Mouse (Mus musculus): ENCODE results near the gene Slc39a8. TPM values are rescaled to one million over a fixed set of nuclear protein-coding genes. Genes with fewer than 3 reads are reported as not detected.

The Slc39a8 gene
- polyA plus RNA-seq, 1 experiment: 5.4 TPM

GRCm38 (mm10) chr3:135825754-135826683, 940 bp downstream of the Slc39a8 start:
- H3K4me3 ChIP-seq (ENCODE audit: insufficient read depth, low read length): peak overlapping the region; percentile 33
- no peak overlapping the region for H3K27ac ChIP-seq (ENCODE audit: insufficient read depth, low read length)
- TF ChIP-seq CTCF (IDR thresholded peaks at IDR 0.05; ENCODE audit: borderline replicate concordance, insufficient read depth, low read length) (no peak), POLR2A (IDR thresholded peaks at IDR 0.05; ENCODE audit: low read depth, low read length) (no peak)
- H3K4me1 ChIP-seq (ENCODE audit: control insufficient read depth, insufficient read depth, low read length): no peaks in the 10 kb centered on the region

GRCm38 (mm10) chr3:135826684-135827249, 1.7 kb downstream of the Slc39a8 start:
- H3K4me1 ChIP-seq (ENCODE audit: control insufficient read depth, insufficient read depth, low read length): no peaks in the 10 kb centered on the region
- no peak for TF ChIP-seq CTCF (IDR thresholded peaks at IDR 0.05; ENCODE audit: borderline replicate concordance, insufficient read depth, low read length)
- TF ChIP-seq POLR2A (IDR thresholded peaks at IDR 0.05; ENCODE audit: low read depth, low read length): no peak
- peak overlapping the region; percentile 33 for H3K4me3 ChIP-seq (ENCODE audit: insufficient read depth, low read length)
- H3K27ac ChIP-seq (ENCODE audit: insufficient read depth, low read length): no peak overlapping the region

- no peak for TF ChIP-seq POLR2A (IDR thresholded peaks at IDR 0.05; ENCODE audit: low read depth, low read length)
- TF ChIP-seq CTCF (IDR thresholded peaks at IDR 0.05; ENCODE audit: borderline replicate concordance, insufficient read depth, low read length): no peak
- no peaks in the 10 kb centered on the region for H3K4me1 ChIP-seq (ENCODE audit: control insufficient read depth, insufficient read depth, low read length)
- no peak overlapping the region for H3K4me3 ChIP-seq (ENCODE audit: insufficient read depth, low read length)
- no peak overlapping the region for H3K27ac ChIP-seq (ENCODE audit: insufficient read depth, low read length)
Observed at GRCm38 (mm10) chr3:135828000-135828399, 2.9 kb downstream of the Slc39a8 start.

- Histone ChIP-seq H3K4me3 (ENCODE audit: insufficient read depth, low read length) (no peak overlapping the region), H3K4me1 (ENCODE audit: control insufficient read depth, insufficient read depth, low read length) (no peaks in the 10 kb centered on the region), H3K27ac (ENCODE audit: insufficient read depth, low read length) (no peak overlapping the region)
- TF ChIP-seq CTCF (IDR thresholded peaks at IDR 0.05; ENCODE audit: borderline replicate concordance, insufficient read depth, low read length) (no peak), POLR2A (IDR thresholded peaks at IDR 0.05; ENCODE audit: low read depth, low read length) (no peak)
Observed at GRCm38 (mm10) chr3:135832496-135832895, 7.4 kb downstream of the Slc39a8 start.

- H3K4me1 ChIP-seq (ENCODE audit: control insufficient read depth, insufficient read depth, low read length): no peaks in the 10 kb centered on the region
- H3K27ac ChIP-seq (ENCODE audit: insufficient read depth, low read length): no peak overlapping the region
- no peak for TF ChIP-seq CTCF (IDR thresholded peaks at IDR 0.05; ENCODE audit: borderline replicate concordance, insufficient read depth, low read length)
- TF ChIP-seq POLR2A (IDR thresholded peaks at IDR 0.05; ENCODE audit: low read depth, low read length): no peak
- no peak overlapping the region for H3K4me3 ChIP-seq (ENCODE audit: insufficient read depth, low read length)
Observed at GRCm38 (mm10) chr3:135832907-135833306, 7.8 kb downstream of the Slc39a8 start.

GRCm38 (mm10) chr3:135834988-135835387, 9.9 kb downstream of the Slc39a8 start:
- Histone ChIP-seq H3K4me3 (ENCODE audit: insufficient read depth, low read length) (no peak overlapping the region), H3K4me1 (ENCODE audit: control insufficient read depth, insufficient read depth, low read length) (no peaks in the 10 kb centered on the region), H3K27ac (ENCODE audit: insufficient read depth, low read length) (no peak overlapping the region)
- TF ChIP-seq POLR2A (IDR thresholded peaks at IDR 0.05; ENCODE audit: low read depth, low read length): no peak
- no peak for TF ChIP-seq CTCF (IDR thresholded peaks at IDR 0.05; ENCODE audit: borderline replicate concordance, insufficient read depth, low read length)

GRCm38 (mm10) chr3:135839535-135839934, 14.5 kb downstream of the Slc39a8 start:
- no peak overlapping the region for H3K4me3 ChIP-seq (ENCODE audit: insufficient read depth, low read length)
- H3K27ac ChIP-seq (ENCODE audit: insufficient read depth, low read length): no peak overlapping the region
- H3K4me1 ChIP-seq (ENCODE audit: control insufficient read depth, insufficient read depth, low read length): no peaks in the 10 kb centered on the region
- TF ChIP-seq CTCF (IDR thresholded peaks at IDR 0.05; ENCODE audit: borderline replicate concordance, insufficient read depth, low read length) (no peak), POLR2A (IDR thresholded peaks at IDR 0.05; ENCODE audit: low read depth, low read length) (no peak)

GRCm38 (mm10) chr3:135840185-135840584, 15.1 kb downstream of the Slc39a8 start:
- no peaks in the 10 kb centered on the region for H3K4me1 ChIP-seq (ENCODE audit: control insufficient read depth, insufficient read depth, low read length)

GRCm38 (mm10) chr3:135841716-135842511, 16.8 kb downstream of the Slc39a8 start:
- H3K4me1 ChIP-seq (ENCODE audit: control insufficient read depth, insufficient read depth, low read length): no peaks in the 10 kb centered on the region
- H3K4me3 ChIP-seq (ENCODE audit: insufficient read depth, low read length): no peak overlapping the region
- TF ChIP-seq POLR2A (IDR thresholded peaks at IDR 0.05; ENCODE audit: low read depth, low read length) (no peak), CTCF (IDR thresholded peaks at IDR 0.05; ENCODE audit: borderline replicate concordance, insufficient read depth, low read length) (no peak)
- no peak overlapping the region for H3K27ac ChIP-seq (ENCODE audit: insufficient read depth, low read length)

More at GRCm38 (mm10) chr3:135840185-135840584, 15.1 kb downstream of the Slc39a8 start:
- no peak overlapping the region for H3K27ac ChIP-seq (ENCODE audit: insufficient read depth, low read length)
- TF ChIP-seq CTCF (IDR thresholded peaks at IDR 0.05; ENCODE audit: borderline replicate concordance, insufficient read depth, low read length): no peak
- no peak for TF ChIP-seq POLR2A (IDR thresholded peaks at IDR 0.05; ENCODE audit: low read depth, low read length)
- H3K4me3 ChIP-seq (ENCODE audit: insufficient read depth, low read length): no peak overlapping the region
